Mouse (Mus musculus) MEL (cell line): ENCODE data around the gene Dcakd. TPM values are rescaled to one million over a fixed set of nuclear protein-coding genes. Genes with fewer than 3 reads are reported as not detected.

Source experiments
- DNase-seq: peaks from one replicate; pipeline ENCODE4 v3.0.0; 2011; ENCODE audit warnings: low read depth, low spot score
- H3K27ac ChIP-seq: 2 replicates; pipeline ENCODE4 v1.5.1; 2012; ENCODE audit warnings: low read depth, mild to moderate bottlenecking, control low read depth, low read length, moderate library complexity; ENCODE audit not compliant: control insufficient read depth
- H3K27me3 ChIP-seq, 2 experiments: fragments of 150-350 bp in 1 of 2; sonication (generic) in 1 of 2; 2 replicates each; pipeline ENCODE4 v1.6.1; 2012; ENCODE audit warnings: low read length in 2 of 2, mild to moderate bottlenecking in 2 of 2, improper control_type of control experiment in 1 of 2, moderate library complexity in 1 of 2; ENCODE audit not compliant: insufficient read depth in 2 of 2, control insufficient read depth in 1 of 2
- H3K36me3 ChIP-seq, 2 experiments: 2 replicates each; pipeline ENCODE4 v1.6.1; 2012 to 2014; ENCODE audit warnings: low read length in 2 of 2, improper control_type of control experiment in 1 of 2, inconsistent platforms in 1 of 2, mild to moderate bottlenecking in 1 of 2; ENCODE audit not compliant: insufficient read depth in 2 of 2, control insufficient read depth in 1 of 2
- H3K4me1 ChIP-seq, 2 experiments: fragments of 150-350 bp in 1 of 2; sonication (generic) in 1 of 2; 2 replicates each; pipeline ENCODE4 v1.6.1; 2012; ENCODE audit warnings: low read length in 2 of 2, improper control_type of control experiment in 1 of 2, mild to moderate bottlenecking in 1 of 2; ENCODE audit not compliant: insufficient read depth in 2 of 2, control insufficient read depth in 1 of 2
- H3K4me3 ChIP-seq, 2 experiments: fragments of 150-350 bp in 1 of 2; sonication (generic) in 1 of 2; 2 replicates each; pipeline ENCODE4 v1.5.1; 2012; ENCODE audit warnings: low read depth in 2 of 2, low read length in 2 of 2, mild to moderate bottlenecking in 2 of 2, moderate library complexity in 2 of 2, control low read depth in 1 of 2, improper control_type of control experiment in 1 of 2; ENCODE audit not compliant: control insufficient read depth in 1 of 2, insufficient read depth in 1 of 2
- H3K79me2 ChIP-seq: 2 replicates; pipeline ENCODE4 v1.6.1; 2012; ENCODE audit warnings: mild to moderate bottlenecking, low read length, moderate library complexity; ENCODE audit not compliant: control insufficient read depth, poor library complexity, insufficient read depth
- H3K9ac ChIP-seq: 2 replicates; pipeline ENCODE4 v1.6.1; 2012; ENCODE audit warnings: low read depth, mild to moderate bottlenecking, control low read depth, low read length, moderate library complexity; ENCODE audit not compliant: control insufficient read depth, poor library complexity, severe bottlenecking
- H3K9me3 ChIP-seq: fragments of 150-350 bp; sonication (generic); replicated peaks from 2 replicates; pipeline ENCODE4 v1.6.1; 2012; ENCODE audit warnings: mild to moderate bottlenecking, low read length, improper control_type of control experiment, moderate library complexity; ENCODE audit not compliant: insufficient read depth
- BHLHE40 ChIP-seq: IDR thresholded peaks from 2 replicates; pipeline ENCODE4 v1.6.1; 2012; ENCODE audit warnings: low read depth, mild to moderate bottlenecking, inconsistent platforms, low read length, improper control_type of control experiment, borderline replicate concordance
- EP300 ChIP-seq, 2 experiments: IDR thresholded peaks; 2 replicates each; pipeline ENCODE4 v1.6.1; 2011; ENCODE audit warnings: improper control_type of control experiment in 2 of 2, low read length in 2 of 2, low read depth in 1 of 2, mild to moderate bottlenecking in 1 of 2
- HCFC1 ChIP-seq: IDR thresholded peaks from 2 replicates; pipeline ENCODE4 v1.6.1; 2012; ENCODE audit warnings: low read depth, mild to moderate bottlenecking, inconsistent platforms, low read length, improper control_type of control experiment, moderate library complexity
- JUND ChIP-seq: IDR thresholded peaks from 2 replicates; pipeline ENCODE4 v1.6.1; 2011; ENCODE audit warnings: low read depth, mild to moderate bottlenecking, improper control_type of control experiment, low read length
- POLR2A ChIP-seq, 2 experiments: IDR thresholded peaks; 2 replicates each; pipeline ENCODE4 v1.6.1; 2011 to 2012; ENCODE audit warnings: low read length in 2 of 2, mild to moderate bottlenecking in 2 of 2, control low read depth in 1 of 2, improper control_type of control experiment in 1 of 2, low read depth in 1 of 2, moderate library complexity in 1 of 2; ENCODE audit not compliant: control insufficient read depth in 1 of 2, insufficient read depth in 1 of 2, poor library complexity in 1 of 2
- RAD21 ChIP-seq: IDR thresholded peaks from 2 replicates; pipeline ENCODE4 v1.6.1; 2011; ENCODE audit warnings: mild to moderate bottlenecking, low read depth, low read length, improper control_type of control experiment
- SMC3 ChIP-seq: IDR thresholded peaks from 2 replicates; pipeline ENCODE4 v1.6.1; 2011; ENCODE audit warnings: low read depth, low read length, improper control_type of control experiment
- UBTF ChIP-seq: IDR thresholded peaks from 2 replicates; pipeline ENCODE4 v1.6.1; 2012; ENCODE audit warnings: low read depth, mild to moderate bottlenecking, inconsistent platforms, low read length, improper control_type of control experiment, moderate library complexity, borderline replicate concordance; ENCODE audit not compliant: insufficient read depth
- USF2 ChIP-seq, 2 experiments: IDR thresholded peaks; 2 replicates each; pipeline ENCODE4 v1.6.1; 2011 to 2012; ENCODE audit warnings: improper control_type of control experiment in 2 of 2, low read length in 2 of 2, borderline replicate concordance in 1 of 2, inconsistent platforms in 1 of 2, low read depth in 1 of 2, mild to moderate bottlenecking in 1 of 2; ENCODE audit not compliant: insufficient read depth in 1 of 2
- ZC3H11A ChIP-seq: IDR thresholded peaks from 2 replicates; pipeline ENCODE4 v1.6.1; 2012; ENCODE audit warnings: low read depth, mild to moderate bottlenecking, inconsistent platforms, low read length, improper control_type of control experiment
- polyA plus RNA-seq, 2 experiments: library from polyadenylated mRNA; stranded (reverse) in 1 of 2; unstranded in 1 of 2; fragments of >175 nt in 1 of 2; fragments of >200 nt in 1 of 2; gene quantifications; 2 replicates each; pipeline versions ENCODE4 v1.2.1 to v1.2.4; 2012; ENCODE audit warnings: low replicate concordance in 2 of 2, low read depth in 1 of 2; ENCODE audit not compliant: insufficient read length in 2 of 2, insufficient read depth in 1 of 2, missing spikeins in 1 of 2
- total RNA-seq: library from RNA; depleted of rRNA; stranded (reverse); fragments of 300-350 nt; gene quantifications from 2 replicates; pipeline ENCODE4 v1.2.3, GENCODE M21; 2012

The Dcakd gene
- total and polyA plus RNA-seq, 3 experiments = 15.6 to 112 (median 82.3) TPM

GRCm38 (mm10) chr11:102998577-102999316 lies 29.4 kb downstream of the Dcakd start (continued):
- no peak for TF ChIP-seq JUND
- peak; percentile 12 to 69; a peak in 2 of 4 replicates for TF ChIP-seq POLR2A (IDR thresholded peaks at IDR 0.05; ENCODE audit: control insufficient read depth in 1 of 2, insufficient read depth in 1 of 2, low read depth in 1 of 2, low read length in 2 of 2, poor library complexity in 1 of 2)
- no peak for TF ChIP-seq SMC3
- TF ChIP-seq RAD21 = no peak
- no peak for TF ChIP-seq ZC3H11A

- peak overlapping the region; percentile 99 for H3K27ac ChIP-seq
- H3K4me3 ChIP-seq = peak overlapping the region; percentile 20 to 41; a peak in 3 of 4 replicates
- H3K9me3 ChIP-seq = no peaks in the 10 kb centered on the region
- no peak for TF ChIP-seq UBTF
- 0 out of 4 replicates have a peak, but pooled peaks of 1 of the 2 experiments have one; percentile 32 for TF ChIP-seq POLR2A (IDR thresholded peaks at IDR 0.05; ENCODE audit: control insufficient read depth in 1 of 2, insufficient read depth in 1 of 2, low read depth in 1 of 2, low read length in 2 of 2, poor library complexity in 1 of 2)
- TF ChIP-seq BHLHE40 = no peak
- H3K27me3 ChIP-seq = no peaks in the 10 kb centered on the region
- peaks cover 2% of the 10 kb centered on the region for H3K79me2 ChIP-seq
- no peak for DNase-seq
- peaks cover 5 to 23% of the 10 kb centered on the region in 2 experiments; a peak in 3 of 4 replicates for H3K36me3 ChIP-seq
- H3K9ac ChIP-seq = peak overlapping the region; percentile 70
- H3K4me1 ChIP-seq = peaks cover 17 to 26% of the 10 kb centered on the region in 2 experiments
Measured at GRCm38 (mm10) chr11:102998254-102998576, 29.9 kb downstream of the Dcakd start.

DNA sequence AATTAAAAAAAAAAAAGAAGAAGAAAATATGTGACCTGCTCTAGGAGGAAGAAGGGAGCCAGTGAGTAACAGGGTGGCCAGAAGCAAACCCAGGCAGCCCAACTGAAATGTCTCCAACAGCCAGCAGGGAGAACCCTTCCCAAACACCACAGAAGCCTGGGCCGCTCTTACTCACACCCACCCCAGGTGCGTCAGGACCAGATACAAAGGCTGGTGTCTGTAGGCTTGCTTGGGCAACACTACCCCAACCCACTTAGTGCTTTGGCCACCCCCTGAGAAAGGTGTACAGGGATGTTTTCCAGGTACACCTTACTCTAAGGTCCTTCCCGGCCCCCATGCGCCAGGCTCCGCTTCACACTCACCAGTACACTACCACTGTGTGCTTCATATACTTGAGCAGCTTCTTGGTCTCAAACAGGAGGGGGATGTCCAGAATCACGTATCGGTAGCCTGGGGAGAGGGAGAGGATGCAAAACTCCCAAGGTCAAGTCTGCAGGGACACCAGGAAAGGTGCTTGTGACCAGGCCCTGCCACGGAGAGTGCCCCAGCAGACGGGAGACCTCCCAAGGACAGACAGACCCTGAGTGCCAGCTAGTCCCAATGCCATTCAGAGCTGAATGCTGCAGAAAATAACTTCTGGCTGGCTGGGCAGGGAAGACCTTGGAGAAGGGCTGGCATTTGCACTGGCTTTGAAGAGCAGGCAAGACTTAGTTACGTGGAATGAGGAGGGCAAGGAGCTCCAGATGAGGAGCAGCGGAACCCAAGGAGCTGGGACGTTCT lies 31.0 kb downstream of the Dcakd start:
- Histone ChIP-seq H3K27me3 (no peaks in the 10 kb centered on the region), H3K4me1 (peaks cover 17 to 26% of the 10 kb centered on the region in 2 experiments), H3K4me3 (no peak overlapping the region), H3K36me3 (peaks cover 5 to 23% of the 10 kb centered on the region in 2 experiments; a peak in 3 of 4 replicates), H3K9me3 (no peaks in the 10 kb centered on the region), H3K79me2 (peaks cover 2% of the 10 kb centered on the region), H3K9ac (peak overlapping the region; percentile 70), H3K27ac (peak overlapping the region; percentile 99)
- no peak for DNase-seq
- TF ChIP-seq HCFC1 = no peak
- TF ChIP-seq UBTF = no peak
- no peak for TF ChIP-seq USF2 (IDR thresholded peaks at IDR 0.05; ENCODE audit: borderline replicate concordance in 1 of 2, insufficient read depth in 1 of 2, low read depth in 1 of 2, low read length in 2 of 2)
- no peak for TF ChIP-seq EP300 (IDR thresholded peaks at IDR 0.05; ENCODE audit: low read depth in 1 of 2, low read length in 2 of 2)
